Mouse (Mus musculus): ENCODE data around the gene Rasgrp3.

Rasgrp3 gene

DNA sequence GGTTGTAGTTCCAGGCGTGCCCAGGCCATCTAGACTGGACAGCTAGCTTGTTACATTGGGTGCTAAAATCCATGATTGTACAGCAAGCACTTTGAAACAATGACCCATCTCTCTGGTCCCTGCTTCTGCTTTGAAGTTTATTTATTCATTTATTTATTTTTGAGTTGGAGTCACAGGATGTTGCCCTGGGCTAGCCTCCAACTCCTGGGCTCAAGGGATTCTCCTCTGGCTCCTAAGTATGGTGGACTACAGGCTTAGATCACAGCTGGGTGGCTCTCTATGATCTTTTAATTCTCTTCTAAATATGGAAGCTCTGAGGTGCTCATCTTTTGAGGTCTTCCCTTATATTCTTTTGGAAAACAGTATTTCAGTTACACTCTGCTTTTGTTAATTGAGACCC lies 90.7 kb downstream of the Rasgrp3 start:
- in situ Hi-C loops (cut with MboI; ENCODE audit: low pct_unique_long_range_greater_than_20kb in 1 of 2, low sequenced_read_pairs in 2 of 2, unreplicated experiment in 1 of 2): no loop called here

DNA sequence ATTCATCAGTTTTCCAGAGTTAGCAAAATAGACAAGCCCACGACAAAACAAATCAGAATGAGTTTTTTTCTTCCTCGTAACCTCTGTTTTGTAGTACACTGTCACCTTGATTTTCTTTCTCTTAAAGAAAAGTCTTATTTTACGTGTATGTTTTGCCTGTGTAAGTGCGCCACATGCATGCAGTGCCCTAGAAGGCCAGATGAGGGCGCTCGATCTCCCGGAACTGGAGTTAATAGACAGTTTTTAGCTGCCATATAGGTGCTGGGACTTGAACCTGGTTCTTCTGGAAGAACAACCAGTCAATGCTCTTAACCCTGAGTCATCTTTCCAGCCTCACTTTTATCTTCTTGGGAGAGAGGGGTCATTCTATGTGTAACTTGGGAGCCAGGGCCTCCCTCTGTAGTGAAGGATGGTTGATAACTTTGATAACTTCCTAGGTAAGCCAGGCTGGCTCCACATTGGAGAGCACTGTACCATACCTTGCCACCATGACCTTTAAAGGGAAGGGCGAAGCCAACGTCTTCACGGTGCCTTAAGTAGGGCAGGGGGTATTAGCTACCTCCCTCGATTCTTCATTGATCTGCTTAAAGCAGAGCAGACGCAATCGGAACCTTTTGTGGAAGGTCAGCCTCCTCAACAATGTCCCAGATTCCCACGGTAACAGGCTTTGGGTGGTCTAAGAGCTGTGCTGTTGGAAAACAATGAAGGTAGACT lies 93.7 kb downstream of the Rasgrp3 start:
- in situ Hi-C loops (cut with MboI; ENCODE audit: low pct_unique_long_range_greater_than_20kb in 1 of 2, low sequenced_read_pairs in 2 of 2, unreplicated experiment in 1 of 2): no loop called here

DNA sequence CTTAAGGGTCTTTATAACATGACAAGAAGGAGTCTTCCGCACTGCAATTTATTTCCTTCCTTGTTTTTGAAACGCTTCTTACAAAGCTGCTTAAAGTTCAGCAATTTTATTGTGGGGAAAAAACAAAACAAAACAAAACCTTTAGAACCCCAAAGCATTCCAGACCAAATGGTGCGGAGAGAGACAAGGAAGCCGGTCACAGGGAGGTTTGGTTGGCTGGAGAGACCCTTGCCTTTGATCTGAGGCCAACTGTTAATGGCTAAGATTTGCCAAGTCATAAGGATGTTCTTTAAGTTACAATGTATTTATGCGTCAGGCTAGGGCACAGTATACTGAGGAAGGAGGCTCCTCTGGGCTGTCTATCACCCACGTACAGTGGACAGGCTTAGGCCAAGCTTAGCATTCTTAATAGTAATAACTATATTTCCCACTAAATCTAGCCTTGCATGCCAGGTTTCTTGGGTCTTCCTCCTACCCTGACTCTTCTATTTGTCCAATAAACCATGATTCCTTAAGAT lies 96.8 kb downstream of the Rasgrp3 start:
- in situ Hi-C loops (cut with MboI; ENCODE audit: low pct_unique_long_range_greater_than_20kb in 1 of 2, low sequenced_read_pairs in 2 of 2, unreplicated experiment in 1 of 2): no loop called here

DNA sequence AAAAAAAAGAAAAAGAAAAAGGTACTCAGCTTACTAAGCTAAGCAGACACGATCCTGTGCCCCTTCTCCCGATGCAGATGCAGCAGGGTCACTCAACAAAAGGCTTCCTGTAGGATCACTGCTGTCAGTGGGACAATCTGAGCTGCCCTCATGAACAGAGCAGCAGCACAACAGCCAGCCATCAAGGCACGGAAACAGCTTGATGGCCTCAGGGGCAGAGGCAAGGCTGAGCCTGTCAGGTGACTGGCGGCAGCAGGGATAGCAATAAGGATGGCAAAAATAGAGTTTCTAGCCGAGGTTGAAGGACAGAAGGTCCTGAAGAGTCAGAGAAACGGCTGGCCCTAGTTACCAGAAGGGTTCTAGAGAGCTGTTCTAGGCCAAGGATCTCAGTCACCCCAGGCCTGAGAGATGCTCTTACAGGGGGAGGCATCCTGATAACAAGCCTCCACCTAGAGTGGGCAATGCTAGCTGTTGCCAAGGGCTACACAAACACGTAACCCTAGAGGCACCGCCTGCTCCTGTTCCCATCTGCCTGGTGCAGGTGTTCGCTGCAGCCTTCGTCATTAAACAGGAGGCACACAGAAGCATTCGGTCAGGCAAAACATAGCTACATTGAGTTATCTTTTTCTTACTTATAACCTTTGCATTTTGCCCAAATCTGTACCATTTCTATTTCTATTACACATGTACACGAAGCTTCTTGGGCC lies 98.8 kb downstream of the Rasgrp3 start:
- in situ Hi-C loops (cut with MboI; ENCODE audit: low pct_unique_long_range_greater_than_20kb in 1 of 2, low sequenced_read_pairs in 2 of 2, unreplicated experiment in 1 of 2): no loop called here

DNA sequence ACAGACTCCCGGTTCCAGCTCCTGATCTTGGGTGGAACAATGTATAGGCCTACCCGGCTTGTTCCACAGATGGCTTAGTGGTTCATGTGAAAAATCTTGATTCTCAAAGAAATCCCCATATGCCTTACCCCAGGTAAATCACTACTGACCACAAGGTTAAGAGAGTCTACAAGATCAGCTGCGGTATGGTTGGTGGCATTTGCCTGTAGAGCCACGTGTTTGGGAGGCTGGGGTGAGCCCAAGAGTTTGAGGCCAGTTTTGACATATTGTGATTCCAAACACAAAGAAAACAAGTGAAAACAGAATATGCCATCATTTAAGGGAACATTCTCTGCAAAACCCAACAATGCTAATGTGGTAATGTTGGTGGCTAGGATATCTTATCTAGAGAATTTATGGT lies 99.9 kb downstream of the Rasgrp3 start:
- in situ Hi-C loops (cut with MboI; ENCODE audit: low pct_unique_long_range_greater_than_20kb in 1 of 2, low sequenced_read_pairs in 2 of 2, unreplicated experiment in 1 of 2): no loop called here

DNA sequence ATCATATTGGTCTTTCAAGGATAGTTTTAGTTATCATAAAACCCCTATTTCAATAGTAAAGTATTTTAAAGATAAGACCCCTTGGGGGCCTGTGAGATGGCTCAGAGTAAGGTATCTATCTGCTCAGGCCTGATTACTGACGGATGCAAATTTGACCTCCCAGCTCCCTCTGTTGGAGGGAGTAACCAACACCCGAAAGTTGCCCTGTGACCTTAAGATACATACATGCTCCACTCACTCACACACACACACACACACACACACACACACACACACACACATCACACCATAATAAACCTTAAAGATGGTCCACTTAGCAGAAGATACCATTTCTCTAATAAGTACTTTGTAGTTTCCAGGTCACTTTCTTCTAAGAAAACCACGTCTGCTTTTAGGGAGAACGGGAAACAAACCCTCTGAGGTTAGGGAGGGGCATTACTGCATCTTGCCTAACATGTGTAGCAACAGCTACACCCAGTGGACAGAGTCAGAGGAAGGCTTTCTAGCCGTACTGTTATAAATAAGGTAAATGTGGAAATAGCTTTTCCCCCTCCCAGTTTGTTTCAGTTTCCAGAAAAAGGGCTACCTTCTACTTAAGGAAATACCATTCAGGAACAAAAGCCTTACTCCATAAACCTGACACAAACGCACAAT lies 100.8 kb downstream of the Rasgrp3 start:
- in situ Hi-C loops (cut with MboI; ENCODE audit: low pct_unique_long_range_greater_than_20kb in 1 of 2, low sequenced_read_pairs in 2 of 2, unreplicated experiment in 1 of 2): no loop called here

DNA sequence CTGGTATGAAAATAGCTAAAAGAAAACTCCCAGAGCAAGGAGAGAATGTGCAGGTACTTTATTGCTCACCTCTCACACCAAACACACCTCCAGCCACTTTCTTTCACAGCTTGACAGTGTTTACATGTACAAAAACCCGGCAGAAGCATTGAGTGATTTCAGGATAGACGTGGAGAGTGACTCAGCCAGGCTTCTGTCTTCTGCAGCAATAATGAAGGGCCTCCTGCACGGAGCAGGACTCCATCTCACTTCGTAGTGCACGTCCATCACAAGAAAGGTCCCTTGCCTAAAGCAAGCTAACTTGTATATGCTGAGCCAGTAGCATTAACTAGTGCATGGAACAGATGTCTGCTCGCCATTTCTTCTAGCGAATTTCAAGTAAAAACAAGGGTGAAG lies 101.4 kb downstream of the Rasgrp3 start:
- in situ Hi-C loops (cut with MboI; ENCODE audit: low pct_unique_long_range_greater_than_20kb in 1 of 2, low sequenced_read_pairs in 2 of 2, unreplicated experiment in 1 of 2): no loop called here

DNA sequence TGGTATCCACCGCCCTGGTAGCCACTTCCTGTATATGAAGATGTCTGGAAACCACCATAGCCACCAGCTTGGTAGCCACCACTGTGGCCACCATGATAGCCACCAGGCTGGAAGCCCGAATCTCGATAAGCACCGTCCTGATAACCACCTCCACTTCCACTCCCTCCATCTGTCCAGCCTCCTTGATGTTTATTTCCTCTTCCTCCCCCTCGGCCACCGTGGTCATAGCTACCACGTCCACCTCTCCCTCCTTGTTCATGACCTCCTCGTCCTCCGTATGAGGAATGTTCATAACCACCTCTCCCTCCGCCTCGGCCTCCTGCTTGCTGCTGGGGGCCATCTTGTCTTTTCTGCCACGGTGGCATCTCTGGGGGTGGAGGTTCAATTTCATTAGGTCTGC lies 102.7 kb downstream of the Rasgrp3 start:
- in situ Hi-C loops (cut with MboI; ENCODE audit: low pct_unique_long_range_greater_than_20kb in 1 of 2, low sequenced_read_pairs in 2 of 2, unreplicated experiment in 1 of 2): no loop called here

DNA sequence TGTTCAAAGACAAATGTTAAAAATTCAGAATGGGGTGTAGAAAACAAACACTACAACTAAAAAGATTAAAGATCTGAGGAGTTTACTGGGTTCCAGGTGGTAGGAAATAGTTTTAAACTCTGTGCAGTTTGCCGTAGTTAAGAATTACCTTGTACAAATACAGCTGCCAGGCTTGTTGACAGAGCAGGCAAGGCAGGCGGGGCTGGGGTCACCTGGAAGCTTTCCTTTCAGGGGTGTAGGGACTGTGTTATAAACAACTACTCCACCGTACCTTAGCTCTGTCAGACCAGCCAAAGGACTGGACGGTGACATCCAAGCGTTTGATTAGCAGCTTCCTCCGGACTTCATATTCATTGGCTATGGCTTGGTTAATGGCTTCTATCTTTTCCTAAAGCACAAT lies 103.4 kb downstream of the Rasgrp3 start:
- in situ Hi-C loops (cut with MboI; ENCODE audit: low pct_unique_long_range_greater_than_20kb in 1 of 2, low sequenced_read_pairs in 2 of 2, unreplicated experiment in 1 of 2): no loop called here

DNA sequence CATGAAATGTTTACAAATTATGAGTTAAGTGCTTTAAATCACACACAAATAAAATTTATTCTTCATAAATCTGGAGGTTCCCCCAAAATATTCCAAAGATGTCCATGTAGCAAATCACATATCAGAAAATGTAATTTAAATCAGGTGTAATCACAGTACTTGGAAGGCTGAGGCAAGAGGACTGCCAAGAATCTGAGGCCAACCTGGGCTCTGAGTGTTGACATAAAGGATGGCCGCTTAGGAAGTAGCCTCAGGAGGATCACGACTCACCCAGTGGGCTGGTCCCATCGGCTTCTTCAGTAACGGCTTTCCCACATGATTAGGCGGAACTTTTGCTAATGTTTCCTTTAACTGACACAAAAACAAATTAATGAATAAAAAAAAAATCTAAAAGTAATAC lies 104.1 kb downstream of the Rasgrp3 start:
- in situ Hi-C loops (cut with MboI; ENCODE audit: low pct_unique_long_range_greater_than_20kb in 1 of 2, low sequenced_read_pairs in 2 of 2, unreplicated experiment in 1 of 2): no loop called here

DNA sequence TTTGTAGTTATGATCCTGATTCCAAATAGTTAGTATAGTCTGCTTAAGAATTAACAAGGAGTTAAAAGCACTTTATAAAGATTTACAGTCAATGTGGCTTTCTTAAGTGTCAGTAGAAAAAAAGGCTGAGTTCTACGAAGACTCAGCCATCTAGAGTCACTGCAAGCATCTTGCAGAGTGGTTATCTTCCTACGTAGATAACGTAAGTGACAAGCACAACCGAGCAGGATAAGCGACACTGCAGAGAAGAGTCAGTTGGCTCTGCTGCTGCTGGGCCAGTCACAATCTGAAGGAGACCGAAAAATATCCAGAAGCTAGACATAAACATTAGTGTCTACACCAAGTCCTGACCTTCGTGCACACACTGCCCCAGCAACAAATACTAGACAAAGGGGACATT lies 107.7 kb downstream of the Rasgrp3 start:
- in situ Hi-C loops (cut with MboI; ENCODE audit: low pct_unique_long_range_greater_than_20kb in 1 of 2, low sequenced_read_pairs in 2 of 2, unreplicated experiment in 1 of 2): no loop called here

DNA sequence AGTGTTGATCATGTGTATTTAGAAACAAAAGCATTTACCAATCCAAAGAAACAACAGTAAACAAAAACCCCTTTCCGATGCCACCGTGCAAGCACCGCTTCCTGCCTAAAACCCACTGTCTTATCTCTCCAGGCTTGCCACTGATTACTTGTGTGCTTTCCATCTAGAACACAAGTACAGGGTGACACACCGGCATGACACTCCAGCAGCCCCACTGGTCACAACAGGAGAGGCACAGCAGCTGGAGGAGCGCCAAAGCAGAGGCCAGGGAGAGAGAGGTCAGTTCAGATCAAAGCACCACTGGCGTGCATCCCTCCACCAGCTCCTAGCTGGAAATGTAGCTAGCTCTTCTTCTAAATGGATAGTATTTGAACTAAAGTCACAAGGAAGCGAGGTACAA lies 108.6 kb downstream of the Rasgrp3 start:
- in situ Hi-C loops (cut with MboI; ENCODE audit: low pct_unique_long_range_greater_than_20kb in 1 of 2, low sequenced_read_pairs in 2 of 2, unreplicated experiment in 1 of 2): no loop called here

DNA sequence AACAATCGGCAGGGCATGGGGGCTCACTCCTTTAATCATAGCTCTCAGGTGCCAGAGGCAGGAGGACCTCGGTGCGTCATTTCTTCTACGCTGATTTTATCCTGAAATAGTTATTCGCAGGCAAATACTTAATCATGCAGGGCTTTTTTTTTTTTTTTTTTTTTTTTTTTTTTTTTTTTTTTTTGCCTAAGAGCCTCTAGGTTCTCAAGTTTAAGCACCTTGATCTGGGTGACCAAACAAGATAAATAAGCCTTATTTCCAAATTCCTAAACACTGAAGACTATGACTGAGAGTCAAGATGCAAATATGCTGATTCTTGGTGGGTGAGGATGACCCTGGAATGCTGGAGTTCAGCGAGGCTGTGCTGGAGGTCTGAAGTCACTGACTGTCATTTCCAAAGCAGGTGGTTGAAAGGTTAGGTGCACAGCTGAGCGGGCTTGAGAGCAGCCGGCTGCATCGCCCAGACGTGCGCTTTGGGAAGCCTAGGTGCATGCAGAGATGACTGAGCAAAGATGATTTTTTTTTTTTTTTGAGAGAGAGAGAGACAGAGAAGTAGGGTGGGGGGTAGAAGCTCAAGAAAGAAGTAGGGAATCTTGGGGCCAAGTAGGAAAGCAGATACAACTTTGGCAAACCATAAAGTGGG lies 115.2 kb downstream of the Rasgrp3 start:
- in situ Hi-C loops (cut with MboI; ENCODE audit: low pct_unique_long_range_greater_than_20kb in 1 of 2, low sequenced_read_pairs in 2 of 2, unreplicated experiment in 1 of 2): no loop called here

DNA sequence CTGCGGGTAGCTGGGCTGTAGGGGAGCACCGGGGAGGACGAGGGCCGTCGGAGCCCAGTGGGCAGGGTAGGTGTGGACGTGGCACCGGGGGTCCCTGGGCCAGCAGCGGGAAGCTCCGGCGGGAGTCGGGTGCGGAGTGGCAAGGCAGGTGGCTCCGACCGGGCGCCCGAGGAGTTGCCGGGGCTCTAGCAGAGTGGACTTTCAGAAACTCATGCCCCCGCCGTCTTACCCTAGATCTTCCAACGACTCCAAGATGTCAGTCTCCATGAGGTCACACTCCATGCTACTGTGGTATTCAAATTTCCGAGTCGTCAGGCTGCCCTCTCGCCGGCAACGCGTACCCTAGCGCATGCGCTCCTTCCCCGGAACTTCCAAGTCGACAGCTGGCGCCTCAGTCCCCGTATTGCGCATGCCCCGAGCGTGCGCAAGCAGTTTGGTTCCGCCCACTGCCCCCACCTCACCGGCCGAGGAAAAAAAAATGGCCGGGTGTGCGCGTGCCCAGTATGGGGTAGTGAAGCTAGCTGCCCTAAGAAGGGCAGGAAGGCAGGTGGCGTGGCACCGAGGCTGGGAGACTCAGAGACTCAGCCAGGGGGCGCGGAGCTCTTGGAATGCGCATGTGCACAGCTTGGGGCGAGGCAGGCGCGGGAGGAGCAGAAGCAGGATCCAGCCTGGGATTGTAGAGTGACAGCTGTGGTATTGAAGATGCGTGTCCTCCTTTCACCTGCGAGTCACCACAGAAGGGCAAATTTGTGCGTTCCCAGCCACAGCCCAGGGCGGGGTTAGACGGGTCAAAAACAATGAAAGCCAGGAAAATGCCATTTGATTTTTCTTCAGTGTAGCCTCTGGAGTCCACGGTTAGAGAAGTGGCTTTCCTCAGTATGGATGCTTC lies 116.1 kb downstream of the Rasgrp3 start, which contains the start of gene Fam98a:
TSS of gene Fam98a (minus strand) at position 435 of the 889 bp plus-strand sequence.
- in situ Hi-C loops (cut with MboI; ENCODE audit: low pct_unique_long_range_greater_than_20kb in 1 of 2, low sequenced_read_pairs in 2 of 2, unreplicated experiment in 1 of 2): no loop called here

DNA sequence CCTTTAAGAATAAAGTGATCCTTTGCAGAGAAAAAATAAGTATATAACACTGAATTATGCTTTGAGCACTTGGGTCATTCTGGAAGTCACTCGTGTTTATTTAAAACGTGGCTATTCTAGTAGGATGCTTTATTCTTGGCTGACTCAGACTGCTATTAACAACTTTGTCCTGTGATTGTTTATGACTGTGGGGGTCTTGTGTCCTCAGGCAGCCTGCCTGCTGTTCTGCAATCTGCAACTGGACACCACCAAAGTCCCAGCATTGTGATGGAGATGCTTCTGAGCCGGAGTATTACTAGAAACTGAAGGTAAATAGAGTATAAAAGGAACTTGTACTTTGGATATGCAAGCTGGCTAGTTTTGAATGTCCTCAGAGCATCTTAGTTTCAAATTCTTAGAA lies 121.3 kb downstream of the Rasgrp3 start:
- in situ Hi-C loops (cut with MboI; ENCODE audit: low pct_unique_long_range_greater_than_20kb in 1 of 2, low sequenced_read_pairs in 2 of 2, unreplicated experiment in 1 of 2): no loop called here

DNA sequence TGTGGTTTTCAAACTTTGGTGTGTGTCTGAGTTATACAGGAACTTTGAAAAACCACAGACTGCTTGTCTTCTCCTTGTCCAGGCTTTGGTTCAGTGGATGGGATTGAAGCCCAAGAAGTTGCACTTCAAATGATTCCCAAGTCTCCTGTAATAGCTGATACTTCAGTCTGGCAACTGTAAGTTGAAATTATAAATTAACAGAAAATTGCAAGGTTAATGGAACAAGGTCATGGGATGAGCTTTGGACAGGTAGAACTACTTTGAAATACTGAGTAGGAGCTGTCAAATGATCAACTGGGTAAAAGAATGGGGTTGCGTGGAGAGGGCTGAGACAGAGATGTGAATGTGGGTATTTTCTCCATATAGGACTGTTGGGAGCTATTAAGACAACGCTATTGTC lies 122.3 kb downstream of the Rasgrp3 start:
- in situ Hi-C loops (cut with MboI; ENCODE audit: low pct_unique_long_range_greater_than_20kb in 1 of 2, low sequenced_read_pairs in 2 of 2, unreplicated experiment in 1 of 2): no loop called here

DNA sequence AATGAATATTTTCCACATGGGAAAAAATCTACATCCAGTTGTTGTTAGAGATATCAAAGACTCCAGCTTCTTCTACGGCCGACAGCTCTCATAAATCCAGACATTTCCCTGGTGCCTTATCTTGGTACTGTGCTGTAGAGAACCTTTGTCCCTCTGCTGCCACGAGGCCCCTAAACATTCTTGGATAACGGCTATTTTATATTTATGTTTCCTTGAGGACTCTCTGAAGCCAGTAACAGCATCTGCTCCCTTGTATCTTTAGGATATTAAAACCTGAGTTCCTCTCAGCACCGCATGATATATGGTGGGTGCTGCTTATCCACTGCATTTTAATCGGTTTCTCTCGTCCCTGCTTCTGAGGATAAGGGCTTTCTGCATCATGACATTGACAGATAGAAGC lies 139.9 kb downstream of the Rasgrp3 start:
- in situ Hi-C loops (cut with MboI; ENCODE audit: low pct_unique_long_range_greater_than_20kb in 1 of 2, low sequenced_read_pairs in 2 of 2, unreplicated experiment in 1 of 2): no loop called here

Measured in mouse embryonic stem cell (cell line).